Mouse (Mus musculus): ENCODE measurements around the gene Armh1.

Armh1 gene

GRCm38 (mm10) chr4:117251801-117252316 is at the start of gene Armh1, which contains the start of gene Tmem53:
Gene Armh1, minus strand, starts transcription at chr4:117252125.
Gene Tmem53, plus strand, starts transcription at chr4:117251951.
- in situ Hi-C loops (cut with MboI, MseI): no loop called here

- in situ Hi-C loops (cut with MboI, MseI): no loop called here
Observed at GRCm38 (mm10) chr4:117299921-117300320, 48.0 kb upstream of the Armh1 start.

- in situ Hi-C loops (cut with MboI, MseI): no loop called here
Observed at GRCm38 (mm10) chr4:117297819-117298218, 45.9 kb upstream of the Armh1 start.

DNA sequence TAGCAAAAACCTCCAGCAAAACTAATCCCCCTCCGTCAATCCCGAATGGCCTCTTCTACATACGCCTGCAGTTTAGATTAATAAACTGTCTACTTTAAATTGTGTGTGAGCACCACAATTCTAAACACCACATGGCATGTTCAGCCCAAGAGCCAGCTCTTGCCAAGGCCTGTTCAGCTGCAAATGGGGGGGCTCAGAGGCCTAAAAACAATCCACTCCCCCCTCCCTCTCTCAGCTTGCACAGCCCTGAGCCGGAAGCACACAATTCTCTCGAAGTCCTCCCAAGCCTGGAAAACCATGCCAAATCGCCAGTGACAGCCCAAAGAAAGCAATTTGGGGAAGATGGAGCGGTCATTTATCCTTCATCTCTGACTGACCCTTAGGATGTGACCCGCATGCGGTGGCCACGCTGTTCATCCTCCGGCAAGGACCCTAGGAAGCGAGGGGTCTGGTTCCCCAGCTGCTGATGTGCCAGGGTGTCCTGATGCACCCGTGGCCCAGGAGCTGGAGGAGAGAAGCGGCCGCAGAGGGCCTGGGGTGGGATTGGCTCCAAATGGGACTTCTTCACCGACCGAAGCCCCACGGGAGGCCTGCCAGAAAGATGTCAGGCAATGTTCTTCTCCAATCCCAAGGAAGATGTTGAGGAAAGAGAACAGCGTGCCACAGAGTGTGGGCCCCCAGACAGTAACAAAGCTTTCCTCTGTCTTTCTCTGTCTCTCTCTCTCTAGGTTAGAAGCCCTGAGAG is 45.1 kb upstream of the Armh1 start:
- in situ Hi-C loops (cut with MboI, MseI): no loop called here

GRCm38 (mm10) chr4:117291696-117292095 is 39.8 kb upstream of the Armh1 start:
- in situ Hi-C loops (cut with MboI, MseI): no loop called here

DNA sequence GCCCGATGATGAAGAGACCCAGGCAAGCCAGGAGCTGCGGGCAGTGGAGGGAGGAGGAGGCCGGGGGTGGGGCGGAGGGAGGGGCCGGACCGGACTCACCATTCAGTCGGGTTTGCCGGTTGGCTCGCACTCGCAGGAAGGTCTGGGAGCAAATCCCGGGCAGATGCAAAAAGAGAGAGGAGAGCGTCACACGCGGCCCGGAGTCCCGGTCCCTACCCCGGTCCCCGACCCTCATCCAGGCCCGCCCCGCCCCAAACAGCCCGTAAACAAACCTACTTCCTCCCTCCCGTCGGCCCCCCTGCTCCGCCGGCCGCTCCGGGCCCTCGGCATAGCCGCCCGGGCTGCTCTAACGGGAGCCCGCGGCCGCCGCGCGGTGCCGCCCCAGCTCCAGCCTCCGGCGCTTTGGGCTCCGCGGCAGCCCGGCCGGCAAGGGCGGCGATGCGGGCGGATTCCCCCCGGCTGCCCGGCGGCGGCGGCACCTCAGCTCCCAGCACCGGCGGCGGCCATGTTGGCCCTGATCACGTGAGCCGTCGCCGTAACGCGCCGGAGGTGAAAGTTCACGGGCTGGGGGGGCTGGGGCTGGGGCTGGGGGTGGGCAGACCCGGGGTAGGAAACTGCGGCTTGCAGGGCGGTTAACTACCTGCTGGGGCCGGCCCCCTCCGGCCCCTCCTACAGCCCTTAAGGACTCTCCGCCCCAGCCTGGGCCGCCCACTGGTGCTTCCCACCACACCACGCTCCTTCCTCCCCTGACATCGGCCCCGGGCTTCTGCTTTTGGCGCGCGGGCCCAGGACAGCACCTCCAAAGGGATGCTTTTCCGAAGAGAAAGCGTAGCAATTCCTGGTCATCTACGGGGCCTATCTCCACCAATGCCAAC is 37.2 kb upstream of the Armh1 start:
- in situ Hi-C loops (cut with MboI, MseI): no loop called here

GRCm38 (mm10) chr4:117288277-117288926 is 36.5 kb upstream of the Armh1 start:
- in situ Hi-C loops (cut with MboI, MseI): no loop called here

DNA sequence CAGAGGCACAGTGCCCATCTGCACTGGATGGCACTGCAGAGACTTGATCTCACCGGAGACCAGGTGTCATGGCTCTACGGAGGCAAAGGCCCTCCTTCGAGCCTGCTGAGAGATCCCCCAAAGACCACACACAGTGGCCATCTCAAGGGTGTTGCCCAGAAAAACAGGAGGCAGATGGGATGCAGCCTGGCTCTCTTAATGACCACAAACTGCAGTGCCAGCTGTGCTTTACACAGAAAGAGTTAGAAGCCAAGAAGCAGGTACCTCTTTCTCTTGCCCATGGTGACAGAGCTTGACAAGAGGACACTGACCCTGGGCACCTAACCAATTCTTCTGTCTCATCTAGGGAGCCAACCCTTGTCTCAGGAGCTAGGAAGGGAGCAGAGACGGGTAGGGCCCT is 32.4 kb upstream of the Armh1 start:
- in situ Hi-C loops (cut with MboI, MseI): no loop called here

DNA sequence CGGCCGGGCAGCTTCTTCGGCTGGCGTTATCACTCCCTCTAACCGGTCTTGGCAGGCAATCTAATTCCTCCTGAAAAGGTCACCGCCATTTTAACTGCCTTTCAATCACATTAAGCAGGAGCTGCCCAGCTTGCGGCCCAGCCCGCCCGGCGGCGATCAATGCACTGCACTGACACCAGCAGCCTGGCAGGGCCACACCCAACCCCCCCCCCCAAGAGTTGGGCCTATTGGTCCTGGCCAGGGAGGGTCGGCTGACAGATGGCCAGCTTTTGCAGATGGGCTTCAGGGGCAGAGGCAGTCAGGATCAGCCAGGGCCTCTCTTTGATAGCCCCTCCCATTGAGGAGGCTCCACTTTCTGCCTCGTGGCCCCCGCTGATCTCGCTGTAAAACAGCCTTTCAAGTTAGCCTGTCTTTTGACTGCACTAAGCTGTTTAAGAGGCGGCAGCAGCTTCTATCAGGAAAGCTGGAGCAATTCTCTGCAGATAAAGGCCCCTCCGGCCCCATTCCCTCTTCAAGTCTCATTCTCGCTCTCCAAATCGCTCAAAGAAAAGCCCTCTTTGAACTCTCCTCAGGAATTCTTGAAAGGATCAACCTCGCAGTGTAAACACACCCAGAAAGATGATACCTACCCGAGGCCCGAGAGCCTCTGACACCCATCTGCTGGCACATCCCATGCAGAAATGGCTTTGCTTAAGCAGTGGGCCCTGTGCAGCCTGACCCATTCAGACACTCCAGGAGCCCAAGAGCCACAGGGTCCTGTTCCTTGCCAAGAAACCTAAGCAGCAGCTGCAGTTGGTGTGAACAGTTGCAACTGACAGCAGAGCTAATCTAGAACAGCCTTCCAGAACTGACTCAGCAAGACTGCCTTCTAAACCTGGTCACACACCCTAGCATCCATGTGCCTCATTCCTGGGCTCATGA is 31.6 kb upstream of the Armh1 start:
- in situ Hi-C loops (cut with MboI, MseI): no loop called here

DNA sequence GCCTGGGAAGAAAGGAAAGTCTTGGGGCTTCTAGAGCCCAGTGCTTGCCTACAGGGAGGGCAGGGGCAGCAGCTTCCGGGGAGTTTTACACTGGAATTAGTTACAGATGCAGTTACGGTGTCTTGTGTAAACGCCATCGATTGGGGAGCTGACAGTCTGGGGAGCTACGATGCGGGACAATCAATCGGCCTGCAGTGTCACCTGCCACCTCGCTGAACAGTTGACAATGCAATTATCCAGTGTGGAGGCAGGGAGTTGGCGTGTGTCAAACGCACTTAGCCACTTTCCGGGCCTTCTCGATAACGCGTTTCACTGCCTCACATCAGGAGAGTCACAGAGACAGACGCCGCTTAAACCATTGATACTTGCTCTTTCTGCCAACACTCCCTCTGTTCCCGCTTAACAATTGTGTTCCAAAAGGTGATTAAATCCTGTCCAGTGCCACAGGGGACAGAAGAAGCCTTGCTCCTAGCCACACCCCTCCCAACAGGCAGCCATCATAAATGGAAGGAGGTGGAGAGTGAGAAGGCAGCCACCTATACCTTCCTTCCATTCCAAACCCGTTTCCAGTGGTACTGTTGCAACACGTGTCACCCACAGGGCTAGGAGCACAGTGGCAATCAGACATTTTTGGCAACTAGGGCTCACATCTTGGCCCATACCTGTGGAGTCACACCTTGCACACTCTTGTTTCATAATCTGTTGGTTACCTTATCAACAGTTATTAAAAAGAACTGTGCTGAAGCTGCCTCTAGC is 29.3 kb upstream of the Armh1 start:
- in situ Hi-C loops (cut with MboI, MseI): no loop called here

- in situ Hi-C loops (cut with MboI, MseI): no loop called here
Observed at GRCm38 (mm10) chr4:117280397-117280930, 28.5 kb upstream of the Armh1 start.

DNA sequence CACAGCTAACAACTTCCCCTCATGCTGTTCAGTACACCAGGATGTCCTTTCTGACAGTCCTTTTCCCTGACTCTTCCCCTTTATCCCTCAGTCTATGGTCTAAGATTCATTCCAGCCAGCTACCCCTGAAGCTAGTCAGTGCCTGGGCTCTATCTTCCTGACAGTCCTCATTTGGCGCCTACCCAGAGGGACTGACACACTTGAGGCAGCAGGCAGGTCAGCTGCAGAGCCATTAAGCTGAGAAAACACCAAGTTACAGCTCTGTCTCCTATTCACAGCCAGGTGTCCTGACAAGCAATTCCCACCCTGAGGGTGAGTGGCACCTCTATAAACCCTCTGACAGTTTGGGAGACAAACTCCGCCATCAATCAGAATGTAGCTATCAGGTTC is 27.3 kb upstream of the Armh1 start:
- in situ Hi-C loops (cut with MboI, MseI): no loop called here

DNA sequence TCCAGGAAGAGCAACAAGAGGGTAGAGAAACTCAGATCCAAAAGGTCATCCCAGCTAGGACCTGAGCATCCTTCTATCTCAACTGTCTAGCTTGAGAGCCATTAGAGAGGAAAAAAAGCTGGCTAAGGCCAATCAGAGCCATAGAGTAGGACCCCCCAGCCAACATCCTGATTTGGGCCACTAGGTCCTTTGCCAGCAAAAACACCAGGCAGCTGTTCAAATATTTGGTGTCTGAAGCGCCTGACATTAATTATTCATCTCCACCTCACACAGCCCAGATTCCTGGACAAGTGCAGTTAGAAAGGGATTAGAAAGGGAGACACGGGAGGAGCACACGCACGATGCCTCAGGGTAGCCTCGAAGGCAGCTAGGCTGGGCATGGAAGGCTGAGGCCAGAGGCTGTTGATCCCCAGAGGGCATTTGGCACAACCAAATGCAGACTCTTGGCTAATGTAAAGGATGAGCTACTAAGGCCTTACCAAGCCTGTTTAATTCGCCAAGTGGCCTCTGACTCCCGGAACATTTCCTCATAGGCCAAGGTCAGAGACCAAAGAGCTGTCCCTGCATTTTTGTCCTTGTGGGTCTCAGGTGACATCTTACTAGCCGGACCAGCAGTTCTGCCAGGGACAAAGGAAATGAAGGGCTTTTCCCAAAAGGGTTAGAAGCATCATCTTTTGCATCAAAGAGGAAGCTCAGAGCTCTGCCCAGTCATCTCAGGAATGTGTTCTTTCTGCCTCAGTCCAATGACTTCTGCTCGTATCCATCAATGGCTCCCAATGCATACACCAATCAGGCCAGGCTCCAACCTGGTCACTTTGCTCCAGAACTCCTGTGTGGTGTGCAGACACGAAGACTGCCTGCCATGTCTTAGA is 26.7 kb upstream of the Armh1 start:
- in situ Hi-C loops (cut with MboI, MseI): no loop called here

GRCm38 (mm10) chr4:117277687-117278086 is 25.8 kb upstream of the Armh1 start:
- in situ Hi-C loops (cut with MboI, MseI): no loop called here

GRCm38 (mm10) chr4:117277021-117277420 is 25.1 kb upstream of the Armh1 start:
- in situ Hi-C loops (cut with MboI, MseI): no loop called here

GRCm38 (mm10) chr4:117276281-117276711 is 24.4 kb upstream of the Armh1 start:
- in situ Hi-C loops (cut with MboI, MseI): no loop called here

GRCm38 (mm10) chr4:117274720-117275119 is 22.8 kb upstream of the Armh1 start:
- in situ Hi-C loops (cut with MboI, MseI): loop anchor here in 1 of 2 experiments (5.0 kb wide), 1 partner anchor 68 kb away; no protein-coding TSS in a partner anchor

- in situ Hi-C loops (cut with MboI, MseI): loop anchor here in 1 of 2 experiments (5.0 kb wide), 1 partner anchor 70 kb away; no protein-coding TSS in a partner anchor
Observed at GRCm38 (mm10) chr4:117272459-117272858, 20.5 kb upstream of the Armh1 start.

DNA sequence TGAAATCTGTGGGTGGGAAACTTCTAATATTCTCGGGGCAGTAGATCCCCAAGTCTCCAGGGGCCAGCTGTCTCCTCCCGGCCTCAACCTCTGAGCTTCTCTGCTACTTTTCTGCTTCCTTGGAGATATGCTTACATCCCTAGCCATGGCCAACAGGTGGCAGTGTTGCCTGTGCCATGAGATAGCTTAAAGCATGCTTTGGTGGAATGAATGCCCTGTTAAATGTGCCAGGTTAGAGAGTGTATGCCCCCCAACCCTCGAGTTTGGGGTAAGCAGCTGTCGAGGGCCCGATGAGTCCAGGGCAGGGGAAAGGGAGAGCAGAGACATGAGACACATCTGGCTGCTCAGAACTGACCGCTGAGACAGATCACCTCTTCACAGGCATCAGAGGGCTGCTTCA is 18.4 kb upstream of the Armh1 start:
- in situ Hi-C loops (cut with MboI, MseI): loop anchor here in 1 of 2 experiments (5.0 kb wide), 1 partner anchor 72 kb away; no protein-coding TSS in a partner anchor

All from T-helper 17 cell (primary cell).